Mouse (Mus musculus): ENCODE results near the gene Rap1b.

- TF ChIP-seq CTCF (IDR thresholded peaks at IDR 0.05; ENCODE audit: insufficient read depth, low read depth, low read length) (no peak), POLR2A (IDR thresholded peaks at IDR 0.05; ENCODE audit: insufficient read depth, low read depth, low read length) (no peak)
Measured at GRCm38 (mm10) chr10:117774817-117775120, 71.1 kb downstream of the Rap1b start.

All from olfactory bulb, adult 2 months (tissue).